Mouse (Mus musculus): ENCODE data around the gene Zfp54. TPM values are rescaled to one million over a fixed set of nuclear protein-coding genes. Genes with fewer than 3 reads are reported as not detected.
"Not testable (repeated sequence)": the region's sequence is repeated elsewhere in the genome, so short reads cannot be mapped to it uniquely, and the experiment has no call there.

The Zfp54 gene
- polyA plus RNA-seq (2012; ENCODE audit: insufficient read depth, insufficient read length, missing spikeins): 1.4 and 1.8 TPM in 2 replicates

DNA sequence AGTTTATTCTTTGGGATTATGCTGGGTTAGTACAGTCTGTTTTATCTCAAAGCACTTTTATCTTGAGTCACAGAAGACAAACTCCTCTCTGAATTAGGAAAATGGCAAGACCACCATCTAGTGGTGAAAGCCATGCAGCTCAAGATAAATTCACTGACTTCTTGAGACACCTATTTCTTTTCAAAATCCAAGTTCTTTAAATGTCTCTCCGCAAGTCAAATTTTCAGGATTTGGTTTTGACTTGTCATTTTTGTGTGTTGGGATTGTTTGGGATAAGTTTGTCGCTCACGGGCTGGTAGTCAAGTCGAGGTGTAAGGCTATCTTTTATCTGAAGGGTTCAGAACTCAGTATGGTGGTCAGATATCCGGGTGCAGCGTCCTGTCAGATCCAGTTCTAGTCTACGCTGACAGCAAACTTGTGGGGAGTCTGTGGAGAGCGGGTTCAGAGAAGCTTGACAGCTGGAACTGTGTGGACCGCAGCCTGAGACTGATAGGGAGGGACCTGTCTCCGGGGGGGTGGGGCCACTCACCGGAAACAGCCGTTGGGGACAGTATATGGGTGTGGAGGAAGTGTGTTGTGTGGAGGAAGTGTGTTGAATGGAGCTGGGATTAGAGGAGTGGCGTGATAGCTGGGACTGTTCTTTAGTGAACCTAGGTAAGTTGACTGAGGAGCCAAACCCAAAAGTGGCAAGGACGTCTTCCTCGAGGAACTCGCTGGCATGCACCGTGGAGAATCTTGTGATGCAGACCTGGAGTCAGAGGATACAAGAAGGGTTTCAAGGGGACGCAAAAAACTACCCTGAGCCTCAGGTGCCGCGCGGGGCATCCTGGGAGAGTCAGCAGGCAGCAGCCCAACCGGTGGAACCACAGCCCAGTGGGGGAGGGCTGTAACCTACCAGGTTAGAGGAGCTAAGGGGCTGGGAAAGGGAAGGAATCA, at the start of gene Zfp54:
Gene Zfp54, plus strand, starts transcription at position 564 of the 936 bp plus-strand sequence.
- no peaks in the 10 kb centered on the region for H3K4me1 ChIP-seq (ENCODE audit: control insufficient read depth, insufficient read depth, insufficient read length, low read length)

DNA sequence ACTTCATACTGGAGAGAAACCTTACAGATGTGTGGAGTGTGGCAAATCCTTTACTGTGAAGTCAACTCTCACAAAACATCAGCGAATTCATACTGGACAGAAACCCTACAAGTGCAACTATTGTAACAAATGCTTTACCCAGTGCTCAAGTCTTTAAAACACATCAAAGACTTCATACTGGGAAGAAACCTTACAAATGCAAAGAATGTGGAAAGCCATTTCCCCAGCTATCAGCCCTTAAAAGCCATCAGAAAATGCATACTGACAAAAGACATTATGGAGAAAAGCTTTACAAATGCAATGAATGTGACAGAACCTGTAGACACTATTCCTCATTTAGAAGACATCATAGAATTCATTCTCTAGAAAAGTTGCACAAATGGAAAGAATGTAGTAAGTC, 47.7 kb upstream of the Zfp54 start:
- H3K4me3 ChIP-seq (ENCODE audit: insufficient read depth, low read depth, low read length): no peak overlapping the region
- no peak overlapping the region for H3K27ac ChIP-seq (replicated peaks; ENCODE audit: low read depth, low read length)
- H3K4me1 ChIP-seq (ENCODE audit: control insufficient read depth, insufficient read depth, insufficient read length, low read length): no peaks in the 10 kb centered on the region

More for the DNA sequence above, at the start of gene Zfp54:
- Histone ChIP-seq H3K27ac (replicated peaks; ENCODE audit: low read depth, low read length) (peak within 1 kb of the TSS; percentile 91), H3K4me3 (ENCODE audit: insufficient read depth, low read depth, low read length) (peak within 1 kb of the TSS; percentile 83)

DNA sequence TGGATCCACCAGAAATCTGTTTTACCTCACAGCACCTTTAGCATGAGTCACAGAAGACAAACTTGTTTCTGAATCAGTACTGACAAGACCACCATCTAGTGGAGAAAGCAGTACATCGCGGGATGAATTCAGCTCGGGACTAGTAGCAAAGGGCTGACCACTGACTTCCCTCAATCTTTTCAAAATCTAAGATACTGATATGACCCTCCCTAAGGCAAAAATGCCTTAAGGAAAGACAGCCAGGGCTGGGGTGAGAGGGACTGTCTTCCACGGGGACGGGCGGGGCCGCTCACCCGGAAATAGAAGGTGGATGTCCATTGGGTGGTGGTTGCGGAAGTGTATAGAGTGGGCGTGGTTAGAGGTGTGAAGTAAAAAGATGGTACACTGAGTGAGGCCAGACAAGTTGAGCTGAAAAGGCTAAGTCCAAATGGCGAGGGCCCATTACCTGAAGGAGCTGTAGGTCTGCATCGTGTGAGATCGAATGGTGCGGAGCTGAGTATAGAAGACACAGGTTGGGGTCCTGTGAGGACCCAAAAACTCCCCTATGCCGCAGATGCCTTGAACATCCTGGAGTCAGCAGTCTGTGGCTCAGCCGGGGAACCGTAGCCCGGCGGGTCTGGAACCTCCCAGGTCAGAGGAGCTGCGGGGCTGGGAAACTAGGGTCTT, 39.5 kb upstream of the Zfp54 start, which contains the start of gene Zfp677:
Gene Zfp677, plus strand, starts transcription at position 358 of the 666 bp plus-strand sequence.
- Histone ChIP-seq H3K27ac (replicated peaks; ENCODE audit: low read depth, low read length) (peak within 1 kb of the TSS; percentile 42; the same call in 1 of the 2 replicates), H3K4me3 (ENCODE audit: insufficient read depth, low read depth, low read length) (peak within 1 kb of the TSS; percentile 71), H3K4me1 (ENCODE audit: control insufficient read depth, insufficient read depth, insufficient read length, low read length) (no peaks in the 10 kb centered on the region)

DNA sequence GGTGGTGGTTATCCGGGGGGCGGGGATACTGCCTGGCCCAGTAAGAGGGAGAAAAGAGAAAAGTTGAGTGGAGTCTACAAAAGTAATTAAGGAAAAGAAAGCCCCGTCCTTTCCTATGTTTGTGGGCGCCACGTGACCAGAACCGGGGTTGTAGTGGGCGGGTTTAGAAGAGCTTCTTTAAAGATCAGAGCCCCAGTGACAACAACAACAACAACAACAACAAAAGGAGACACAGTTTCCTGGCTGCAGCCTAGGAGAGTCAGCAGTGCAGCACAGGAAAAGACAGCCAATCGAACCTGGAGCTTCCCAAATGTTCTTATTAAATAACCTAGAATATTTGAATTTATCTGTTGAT, 39.0 kb upstream of the Zfp54 start:
- Histone ChIP-seq H3K4me3 (ENCODE audit: insufficient read depth, low read depth, low read length) (peak overlapping the region; percentile 71), H3K4me1 (ENCODE audit: control insufficient read depth, insufficient read depth, insufficient read length, low read length) (no peaks in the 10 kb centered on the region), H3K27ac (replicated peaks; ENCODE audit: low read depth, low read length) (no peak overlapping the region)

DNA sequence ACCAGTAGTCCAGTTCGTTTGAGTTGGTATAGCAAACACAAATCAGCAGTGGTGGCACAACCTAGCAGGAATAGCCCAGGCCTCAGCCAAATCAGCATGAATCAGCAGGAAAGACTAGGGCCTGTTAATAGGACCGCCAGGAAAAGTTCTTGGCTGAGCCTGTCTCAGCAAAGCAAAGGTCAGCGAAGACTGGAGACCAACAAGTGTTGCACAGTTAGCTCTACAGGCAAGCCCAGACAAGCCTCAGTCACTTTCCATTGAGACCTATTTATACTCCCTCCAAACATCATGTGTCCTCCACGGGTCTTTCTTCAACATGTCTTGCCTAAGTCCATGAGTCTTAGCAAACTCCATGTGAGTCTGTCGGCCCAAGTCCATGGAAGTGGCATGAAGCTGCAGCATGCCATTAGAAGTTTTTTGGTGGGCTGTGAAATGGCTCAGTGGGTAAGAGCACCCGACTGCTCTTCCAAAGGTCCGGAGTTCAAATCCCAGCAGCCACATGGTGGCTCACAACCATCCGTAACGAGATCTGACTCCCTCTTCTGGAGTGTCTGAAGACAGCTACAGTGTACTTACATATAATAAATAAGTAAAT, 15.9 kb downstream of the Zfp54 start:
- H3K27ac ChIP-seq (replicated peaks; ENCODE audit: low read depth, low read length); H3K4me1 ChIP-seq (ENCODE audit: control insufficient read depth, insufficient read depth, insufficient read length, low read length); H3K4me3 ChIP-seq (ENCODE audit: insufficient read depth, low read depth, low read length): not testable (repeated sequence)

DNA sequence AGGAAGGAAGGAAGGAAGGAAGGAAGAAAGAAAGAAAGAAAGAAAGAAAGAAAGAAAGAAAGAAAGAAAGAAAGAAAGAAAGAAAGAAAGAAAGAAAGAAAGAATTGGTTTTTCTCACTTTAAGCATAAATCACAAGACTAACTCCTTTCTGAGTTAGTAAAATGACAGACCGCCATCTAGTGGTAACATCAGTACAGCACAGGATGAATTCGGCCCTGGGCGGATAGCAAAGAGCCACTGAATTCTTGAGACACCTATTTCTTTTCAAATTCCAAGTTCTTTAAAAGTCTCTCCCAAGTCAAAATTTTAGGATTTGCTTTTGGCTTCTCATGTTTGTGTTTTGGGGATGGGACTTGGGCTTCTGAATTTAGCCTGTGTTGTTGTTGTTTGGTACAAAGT, 26.6 kb downstream of the Zfp54 start:
- H3K4me3 ChIP-seq (ENCODE audit: insufficient read depth, low read depth, low read length): peak overlapping the region; percentile 71
- peaks cover 2% of the 10 kb centered on the region; the same call in 1 of the 2 replicates for H3K4me1 ChIP-seq (ENCODE audit: control insufficient read depth, insufficient read depth, insufficient read length, low read length)
- H3K27ac ChIP-seq (replicated peaks; ENCODE audit: low read depth, low read length): peak overlapping the region; percentile 76

DNA sequence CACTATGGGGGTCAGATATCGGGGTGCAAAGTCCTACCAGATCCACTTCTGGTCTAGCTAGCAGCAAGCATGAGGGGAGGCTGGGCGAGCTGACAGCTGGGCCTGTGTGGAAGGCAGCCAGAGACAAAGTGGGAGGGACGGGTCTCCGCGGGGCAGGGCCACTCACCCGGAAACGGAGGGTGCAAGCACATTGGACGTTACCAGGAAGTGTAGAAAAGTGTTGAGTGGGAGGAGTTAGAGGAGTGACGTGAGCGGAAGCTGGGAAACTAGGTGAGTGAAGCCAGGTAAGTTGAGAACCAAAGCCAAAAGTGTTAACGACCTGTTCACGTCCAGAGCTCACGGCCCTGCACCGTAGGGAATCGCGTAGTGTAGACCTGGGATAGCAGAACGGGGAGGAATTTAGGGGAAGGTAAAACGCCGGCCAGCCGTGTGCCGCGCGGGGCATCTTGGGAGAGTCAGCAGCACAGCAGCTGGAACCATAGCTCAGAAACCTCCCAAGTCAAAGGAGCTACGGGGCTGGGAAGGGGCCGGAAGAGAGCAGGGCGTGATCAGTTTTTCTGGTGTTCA, 27.2 kb downstream of the Zfp54 start, which contains the start of gene Zfp51:
Gene Zfp51, plus strand, starts transcription at position 237 of the 567 bp plus-strand sequence.
- Histone ChIP-seq H3K27ac (replicated peaks; ENCODE audit: low read depth, low read length) (peak within 1 kb of the TSS; percentile 79), H3K4me3 (ENCODE audit: insufficient read depth, low read depth, low read length) (peak within 1 kb of the TSS; percentile 71), H3K4me1 (ENCODE audit: control insufficient read depth, insufficient read depth, insufficient read length, low read length) (peaks cover 2% of the 10 kb centered on the region; the same call in 1 of the 2 replicates)

DNA sequence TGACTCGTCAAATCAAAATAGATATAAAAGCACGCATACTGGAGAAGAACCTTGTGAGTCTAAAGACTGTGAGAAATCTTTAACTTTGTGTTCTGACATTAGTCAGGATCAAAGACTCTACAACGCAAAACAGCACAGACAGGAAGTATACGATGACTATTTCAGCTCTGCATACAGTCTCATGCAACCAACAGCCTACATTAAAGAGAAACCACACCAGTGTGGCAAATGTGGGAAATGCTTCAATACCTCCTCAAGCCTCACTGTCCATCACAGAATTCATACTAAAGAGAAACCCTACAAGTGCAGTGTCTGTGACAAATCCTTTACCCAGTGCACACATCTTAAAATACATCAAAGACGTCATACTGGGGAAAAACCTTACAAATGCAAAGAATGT, 40.5 kb downstream of the Zfp54 start:
- no peaks in the 10 kb centered on the region for H3K4me1 ChIP-seq (ENCODE audit: control insufficient read depth, insufficient read depth, insufficient read length, low read length)
- no peak overlapping the region for H3K4me3 ChIP-seq (ENCODE audit: insufficient read depth, low read depth, low read length)
- no peak overlapping the region for H3K27ac ChIP-seq (replicated peaks; ENCODE audit: low read depth, low read length)

DNA sequence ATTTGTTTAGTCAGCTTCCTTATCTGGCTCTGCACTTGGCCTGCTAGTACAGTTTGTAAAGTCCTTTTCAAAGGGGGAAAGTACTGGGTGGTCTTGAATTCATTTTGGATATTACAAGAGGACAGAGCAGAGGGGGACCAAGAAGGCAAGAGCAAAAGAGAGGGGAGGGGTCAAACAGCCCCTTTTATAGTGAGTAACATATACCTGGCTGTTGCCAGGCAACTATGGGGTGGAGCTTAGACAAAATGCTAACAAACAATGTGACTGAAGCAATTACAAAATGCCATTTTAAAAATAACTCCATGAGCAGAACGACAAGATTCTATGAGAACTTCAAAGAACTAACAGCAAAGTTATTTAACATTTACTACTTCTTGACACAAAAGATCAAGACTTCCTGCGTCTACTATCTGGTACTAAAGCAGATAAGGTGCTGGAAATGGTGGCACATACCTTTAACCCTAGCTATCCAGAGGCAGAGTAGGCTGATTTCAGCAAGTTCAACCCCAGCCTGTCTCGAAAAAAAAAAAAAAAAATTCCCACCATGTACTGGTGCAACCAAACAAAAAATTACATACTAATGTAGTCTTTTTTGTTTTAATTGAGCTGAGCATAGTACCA, 49.1 kb downstream of the Zfp54 start:
- no peak overlapping the region for H3K27ac ChIP-seq (replicated peaks; ENCODE audit: low read depth, low read length)
- H3K4me3 ChIP-seq (ENCODE audit: insufficient read depth, low read depth, low read length): no peak overlapping the region
- H3K4me1 ChIP-seq (ENCODE audit: control insufficient read depth, insufficient read depth, insufficient read length, low read length): peaks cover 4% of the 10 kb centered on the region; the same call in 1 of the 2 replicates

DNA sequence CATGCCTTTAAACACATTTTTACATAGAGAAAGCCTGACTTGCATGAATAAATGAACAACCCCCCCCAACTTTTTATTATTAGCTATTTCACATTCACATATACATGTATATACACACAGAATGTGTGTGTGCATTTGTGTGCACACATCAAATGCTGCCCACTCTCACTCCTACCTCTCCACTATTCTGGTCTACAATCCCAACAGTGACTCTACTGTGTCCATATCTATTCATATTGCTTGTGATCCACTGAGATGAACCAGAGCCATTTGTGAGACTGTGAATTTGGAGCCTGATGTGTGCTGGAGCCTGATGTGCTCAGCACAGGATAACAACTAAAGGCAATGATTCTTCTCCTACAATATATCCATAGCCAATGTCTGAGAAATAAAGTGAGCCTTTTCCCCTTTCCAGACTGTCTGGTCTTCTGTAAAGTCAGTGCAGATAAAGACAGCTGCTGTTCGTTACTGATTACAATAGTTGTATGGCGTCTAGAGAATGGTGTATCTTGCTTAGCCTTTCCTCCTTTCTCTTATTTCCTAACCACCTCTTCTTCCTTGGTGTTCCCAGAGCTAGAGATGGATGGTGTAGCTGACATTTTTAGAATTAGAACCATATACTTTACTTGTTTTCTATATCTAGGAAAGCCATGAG, 49.8 kb downstream of the Zfp54 start:
- Histone ChIP-seq H3K4me3 (ENCODE audit: insufficient read depth, low read depth, low read length) (no peak overlapping the region), H3K27ac (replicated peaks; ENCODE audit: low read depth, low read length) (no peak overlapping the region), H3K4me1 (ENCODE audit: control insufficient read depth, insufficient read depth, insufficient read length, low read length) (peaks cover 4% of the 10 kb centered on the region; the same call in 1 of the 2 replicates)

DNA sequence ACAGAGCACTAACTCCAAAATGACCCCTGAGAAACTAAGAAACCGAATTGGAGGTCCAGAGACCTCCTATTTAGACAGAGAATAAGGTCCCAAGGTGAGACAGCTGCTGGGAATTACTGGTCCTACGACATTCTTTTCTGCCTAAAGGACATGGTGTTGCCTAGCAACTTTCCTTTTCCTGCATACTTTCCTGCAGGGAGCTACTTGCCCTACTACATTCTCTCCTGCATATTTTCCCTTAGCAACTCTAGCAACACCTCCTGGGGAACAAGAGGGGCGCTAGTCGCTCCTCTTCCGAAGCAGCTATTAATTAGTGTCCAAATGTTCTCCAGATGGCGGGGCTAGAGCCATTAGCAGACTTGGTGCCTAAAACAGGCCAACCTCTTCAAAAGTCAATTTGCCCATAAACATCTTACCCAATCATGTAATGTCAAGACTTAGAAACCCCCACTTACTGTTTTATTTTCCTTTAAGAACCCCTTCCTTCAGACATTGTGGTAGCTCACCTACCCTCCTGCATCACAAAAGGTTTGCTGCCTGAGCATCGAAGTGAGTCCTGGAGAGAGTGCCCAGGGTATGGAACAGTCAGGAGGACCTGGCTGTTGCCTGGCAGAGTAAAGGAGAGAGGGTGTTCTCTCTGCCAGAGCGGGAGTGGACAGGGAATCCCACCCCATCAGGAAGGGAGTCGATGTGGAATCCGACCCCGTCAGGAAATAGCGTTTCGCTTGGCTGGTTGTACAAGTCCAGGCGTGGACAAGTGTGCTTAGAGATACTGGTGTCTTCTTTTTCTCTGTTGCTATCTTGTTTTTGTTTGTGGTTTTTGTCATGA, 50.5 kb downstream of the Zfp54 start:
- Histone ChIP-seq H3K4me1 (ENCODE audit: control insufficient read depth, insufficient read depth, insufficient read length, low read length) (peaks cover 4% of the 10 kb centered on the region; the same call in 1 of the 2 replicates), H3K27ac (replicated peaks; ENCODE audit: low read depth, low read length) (peak overlapping the region; percentile 60), H3K4me3 (ENCODE audit: insufficient read depth, low read depth, low read length) (no peak overlapping the region)

DNA sequence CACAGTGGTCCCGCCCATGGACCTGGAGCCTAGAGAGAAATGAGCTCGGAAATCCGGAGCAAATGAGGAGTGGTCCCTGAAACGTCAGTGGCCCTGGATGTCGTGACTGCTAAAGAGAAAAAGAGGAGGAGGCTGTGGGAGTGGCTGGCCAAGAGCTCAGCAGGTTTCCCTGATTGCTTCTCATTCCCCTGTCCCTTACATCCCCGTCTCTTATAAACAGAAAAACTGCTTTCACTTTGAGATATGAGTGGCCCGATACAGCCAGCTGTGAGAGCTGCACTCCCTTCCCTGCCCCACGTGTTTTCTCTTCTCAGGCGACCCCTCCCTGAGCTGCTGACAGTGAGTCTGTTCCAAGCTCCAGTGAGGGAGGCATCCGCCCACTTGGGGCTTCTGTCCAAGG, 51.7 kb downstream of the Zfp54 start:
- H3K4me3 ChIP-seq (ENCODE audit: insufficient read depth, low read depth, low read length): peak overlapping the region; percentile 38; the same call in 1 of the 2 replicates
- not testable (repeated sequence) for H3K27ac ChIP-seq (replicated peaks; ENCODE audit: low read depth, low read length); H3K4me1 ChIP-seq (ENCODE audit: control insufficient read depth, insufficient read depth, insufficient read length, low read length)

DNA sequence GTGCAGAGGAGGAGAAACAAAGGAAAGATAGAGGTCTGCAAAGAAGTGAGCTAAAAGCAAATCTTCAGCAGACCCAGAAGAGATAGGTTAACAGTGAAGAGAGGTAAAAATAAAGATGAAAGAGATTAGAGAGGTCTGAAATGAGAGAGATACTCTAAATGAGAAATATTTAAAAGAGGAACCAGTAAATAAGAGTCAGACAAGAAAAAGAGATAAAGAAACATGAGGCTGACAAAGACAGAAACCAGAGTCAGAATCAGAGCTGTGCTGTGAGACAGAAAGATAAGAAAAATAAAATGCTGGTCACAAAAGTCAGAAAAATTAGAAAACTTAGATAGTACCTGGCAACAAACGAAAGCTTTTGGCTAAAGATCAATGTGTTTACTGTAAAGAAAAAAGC, 52.3 kb downstream of the Zfp54 start:
- not testable (repeated sequence) for H3K4me3 ChIP-seq (ENCODE audit: insufficient read depth, low read depth, low read length); H3K27ac ChIP-seq (replicated peaks; ENCODE audit: low read depth, low read length); H3K4me1 ChIP-seq (ENCODE audit: control insufficient read depth, insufficient read depth, insufficient read length, low read length)

Measured in brown adipose tissue, adult 24 weeks (tissue).